Mouse (Mus musculus): ENCODE results near the gene Adm.

GRCm38 (mm10) chr7:110647559-110648454 is 20.3 kb downstream of the Adm start:
- TF ChIP-seq TAL1 (IDR thresholded peaks at IDR 0.05; ENCODE audit: low read length): no peak
- no peak for TF ChIP-seq GATA1 (IDR thresholded peaks at IDR 0.05; ENCODE audit: low read length)

All from erythroblast, embryonic 14.5 days (primary cell).